Mouse (Mus musculus) layer of hippocampus, postnatal 36 days (tissue): ENCODE measurements at regions not wholly inside any gene's neighbourhood (a gene's known extent, or its start where the extent isn't known, plus 50 kb on each side); places are given as distances from the start of the nearest gene placed in this dataset.

Source experiments
- DNase-seq, 2 experiments: peaks; one replicate each; pipeline ENCODE4 v3.0.0; 2022

DNA sequence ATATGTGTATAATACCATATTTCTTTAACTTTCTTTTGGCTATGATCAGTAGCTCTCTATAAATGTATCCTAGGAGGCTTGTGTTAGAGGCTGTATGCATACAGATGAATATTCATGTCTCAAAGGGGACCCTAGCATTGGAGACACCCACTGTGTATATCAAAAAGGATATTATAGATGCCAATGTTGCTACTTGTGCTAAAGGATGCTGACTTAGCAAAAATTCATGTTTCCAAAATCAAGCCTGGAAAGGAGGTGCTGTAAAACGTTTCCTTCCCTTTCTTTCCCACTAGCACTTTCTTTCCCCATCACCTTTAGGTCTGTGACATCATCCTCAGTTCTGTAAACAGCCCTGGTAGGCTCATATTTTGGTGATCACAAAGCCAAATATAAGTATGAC is 519.4 kb downstream of the Rnf144a start:
- DNase-seq = no peak

DNA sequence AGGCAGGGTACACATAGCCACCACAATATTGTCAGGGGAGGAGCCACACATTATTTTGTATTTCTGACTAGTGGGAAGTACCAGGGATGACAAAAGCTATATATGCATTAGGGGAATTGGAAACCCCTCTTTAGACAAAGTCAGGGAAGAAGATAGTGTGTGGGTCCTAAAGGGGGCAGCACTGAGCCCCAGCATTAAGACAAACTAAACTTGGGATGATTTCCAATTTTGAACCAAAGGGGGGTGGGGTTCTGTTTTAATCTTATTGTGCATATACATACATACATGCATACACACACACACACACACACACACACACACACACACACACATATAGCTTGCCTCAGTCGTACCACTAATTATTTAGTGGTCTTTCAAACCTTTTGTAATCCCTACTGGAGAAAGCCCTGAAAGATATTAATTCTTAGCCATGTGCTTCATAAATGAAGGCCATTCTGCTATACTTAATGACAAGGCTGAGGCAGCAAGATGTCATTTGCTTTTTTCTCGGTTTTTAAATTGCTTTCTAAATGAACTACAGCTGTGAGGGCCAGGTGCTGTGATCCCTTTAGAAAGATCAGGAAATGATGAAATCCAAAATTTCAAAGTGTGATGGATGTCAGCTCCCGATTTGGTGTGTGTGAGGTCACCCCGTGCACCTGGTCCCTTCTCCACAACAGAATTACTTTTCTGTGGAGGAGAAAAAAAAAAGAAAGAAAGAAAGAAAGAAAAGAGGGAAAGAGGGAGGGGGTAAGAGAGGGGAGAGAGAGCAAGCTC is 523.5 kb downstream of the Rnf144a start:
- no peak for DNase-seq

DNA sequence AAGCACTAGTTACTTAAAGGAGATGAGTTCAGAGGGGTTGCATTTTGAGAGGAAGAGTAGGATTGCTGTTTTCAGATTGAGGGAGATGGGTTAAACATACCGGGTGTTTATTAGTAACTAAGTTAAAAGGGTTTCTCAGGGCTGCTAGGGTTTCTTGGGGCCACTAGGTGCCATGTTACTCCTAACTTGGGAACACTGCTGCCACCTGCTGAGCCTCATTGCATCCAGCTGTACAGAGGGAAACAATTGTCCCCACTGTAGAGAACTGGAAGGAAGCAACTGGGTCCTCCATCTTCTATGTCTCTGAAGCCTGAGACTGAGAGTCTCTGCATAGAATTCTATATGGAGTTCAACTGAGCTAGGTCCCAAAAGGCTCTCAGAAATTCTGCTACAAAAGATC is 524.3 kb downstream of the Rnf144a start:
- DNase-seq = no peak

DNA sequence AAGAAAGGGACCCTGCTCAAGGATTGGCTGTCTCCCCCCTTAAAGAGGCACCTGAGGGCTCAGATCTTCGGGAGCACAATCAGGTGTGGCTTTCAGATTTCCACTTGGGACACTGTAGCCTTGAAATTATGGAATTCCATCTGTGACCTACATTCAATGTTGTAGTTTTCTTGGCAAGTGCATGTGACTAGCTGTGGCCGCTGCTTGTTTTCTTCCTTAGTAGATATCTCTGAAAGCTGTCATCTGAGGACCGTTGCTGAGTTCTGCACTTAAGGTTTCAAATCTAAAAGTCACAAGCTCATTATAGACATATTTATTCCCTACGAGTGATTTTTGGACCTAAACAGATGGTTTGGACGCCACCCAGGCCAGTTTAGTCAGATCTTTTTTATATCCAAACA is 531.3 kb downstream of the Rnf144a start:
- peak in 1 of 2 experiments; percentile 41 for DNase-seq

DNA sequence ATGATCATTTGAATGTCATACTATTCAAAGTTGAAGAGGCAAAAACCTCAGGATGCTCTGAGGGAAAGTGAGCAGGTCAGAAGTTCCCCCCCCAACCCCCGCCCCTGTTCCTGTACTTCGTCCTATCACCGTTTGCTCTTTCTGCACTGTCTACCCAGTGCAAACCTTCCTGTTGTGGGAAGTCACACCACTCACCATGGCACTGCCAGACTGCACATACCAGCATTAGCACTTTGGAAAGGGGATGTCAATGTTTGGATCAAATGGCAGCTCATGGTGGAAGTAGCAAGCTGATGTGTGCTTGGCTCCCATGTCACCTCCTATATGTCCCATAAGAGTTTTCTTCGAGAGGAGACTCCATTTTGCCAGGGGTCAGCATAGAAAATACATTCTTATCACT is 543.2 kb downstream of the Rnf144a start:
- DNase-seq = no peak

DNA sequence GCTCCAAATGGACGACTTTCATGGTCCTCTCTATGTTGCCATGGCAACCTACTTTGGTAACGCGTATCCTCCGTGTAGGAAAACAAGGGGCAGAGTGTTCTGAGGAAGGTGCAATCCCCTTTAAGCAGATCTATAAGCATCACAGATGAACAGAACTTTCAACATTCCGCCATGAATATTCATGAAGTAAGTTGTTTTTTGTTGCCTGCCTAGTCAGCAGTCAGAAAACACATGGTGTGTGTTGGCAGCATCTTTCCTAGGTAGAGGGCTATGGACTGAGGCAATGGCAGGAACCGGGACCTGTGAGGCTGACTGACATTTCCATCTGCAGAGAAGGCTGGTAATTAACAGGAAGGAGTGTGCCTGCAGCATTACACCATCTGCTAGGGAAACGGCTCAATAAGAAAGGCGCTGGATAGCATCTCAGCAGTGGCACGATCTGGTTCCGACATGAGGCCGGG is 544.0 kb downstream of the Rnf144a start:
- peak; percentile 78 for DNase-seq

DNA sequence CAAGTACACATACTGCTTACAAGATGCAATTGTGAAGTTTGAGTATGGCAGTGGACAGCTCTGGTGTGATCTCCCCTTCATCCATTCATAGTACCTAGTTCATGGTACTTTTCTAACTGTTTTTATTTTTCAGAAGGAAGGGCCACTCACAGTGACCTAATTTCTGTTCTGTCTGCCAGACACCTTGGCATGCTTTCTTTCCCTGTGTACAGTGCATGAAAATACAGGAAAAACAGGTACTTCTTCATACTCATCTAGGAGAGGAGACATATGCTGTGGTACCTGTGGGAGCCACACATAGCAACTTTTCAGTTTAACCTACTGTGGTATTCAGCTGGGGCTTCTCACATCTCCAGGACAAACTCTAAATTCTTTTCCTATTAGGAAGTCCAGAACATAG is 545.2 kb downstream of the Rnf144a start:
- no peak for DNase-seq

DNA sequence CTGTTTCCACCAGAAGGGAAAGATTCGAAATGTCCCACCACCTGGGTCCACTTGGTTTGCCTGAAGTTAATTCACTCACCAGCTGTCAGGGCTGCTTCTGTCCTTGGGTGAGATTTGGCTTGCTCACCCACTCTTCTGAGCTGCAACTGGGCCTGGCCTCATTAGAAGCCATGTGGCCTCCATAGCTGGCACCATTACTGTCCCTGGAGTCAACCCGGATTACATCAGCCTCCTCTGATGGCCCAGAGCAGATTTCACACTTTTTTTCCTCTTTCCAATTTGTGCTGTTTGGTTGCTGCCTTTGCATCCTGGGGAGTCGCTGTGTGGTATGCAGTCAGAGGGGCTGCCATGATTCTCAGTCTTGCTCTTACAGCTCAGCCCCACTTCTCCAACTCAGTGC is 550.0 kb downstream of the Rnf144a start:
- no peak for DNase-seq

DNA sequence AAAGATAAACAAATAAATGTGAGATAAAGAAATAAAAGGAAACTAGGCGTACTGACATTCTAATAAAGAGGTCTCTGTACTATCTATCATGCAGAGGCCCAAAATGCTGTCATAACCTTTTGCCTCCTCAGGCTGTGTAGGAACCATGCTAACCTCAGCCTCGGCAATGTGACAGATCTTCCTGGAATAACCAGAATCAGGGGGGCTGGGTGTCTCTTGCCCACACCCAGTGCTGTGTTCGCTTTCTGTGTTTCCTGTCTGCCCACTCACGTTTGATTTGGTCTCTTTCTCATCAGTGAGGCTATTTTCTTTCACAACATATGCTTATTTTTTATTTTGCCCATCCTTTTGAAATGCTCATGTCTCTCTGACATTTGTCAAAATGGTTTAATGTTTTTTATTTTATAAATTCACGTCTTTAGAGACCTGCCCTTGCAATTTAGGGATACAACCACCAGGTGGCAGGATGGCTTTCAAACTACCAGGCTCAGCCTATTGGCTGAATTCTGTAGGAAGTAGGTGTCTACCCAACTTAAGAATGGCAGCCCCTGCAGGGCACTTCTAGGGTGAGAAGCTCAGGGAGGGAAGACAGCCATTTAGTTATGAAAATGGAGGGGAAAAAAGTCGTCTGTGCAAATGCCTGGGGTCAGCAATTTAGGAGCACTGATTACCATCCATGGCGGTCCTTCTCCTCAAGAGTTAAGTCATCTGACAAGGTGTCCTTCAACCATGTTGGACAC is 550.8 kb downstream of the Rnf144a start:
- DNase-seq = peak; percentile 32 to 46

DNA sequence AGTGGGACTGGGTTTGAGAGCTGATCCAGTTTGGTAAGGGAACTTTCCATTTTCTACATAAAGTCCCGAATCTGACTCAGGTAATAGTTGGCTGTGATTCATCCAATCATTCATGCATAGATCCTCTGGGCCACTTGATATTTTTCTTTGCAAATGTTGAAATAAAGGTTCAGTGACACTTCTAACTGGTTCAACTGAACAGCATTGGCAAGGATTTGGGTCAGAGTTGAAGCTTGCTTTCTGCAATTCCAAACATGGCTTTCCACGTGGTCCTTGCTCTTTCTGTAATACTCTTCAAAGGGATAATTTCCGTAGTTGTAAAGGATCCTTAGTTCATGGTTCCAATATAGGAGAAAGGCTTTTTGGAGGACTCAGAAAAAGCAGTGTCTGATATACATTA is 554.0 kb downstream of the Rnf144a start:
- no peak for DNase-seq

DNA sequence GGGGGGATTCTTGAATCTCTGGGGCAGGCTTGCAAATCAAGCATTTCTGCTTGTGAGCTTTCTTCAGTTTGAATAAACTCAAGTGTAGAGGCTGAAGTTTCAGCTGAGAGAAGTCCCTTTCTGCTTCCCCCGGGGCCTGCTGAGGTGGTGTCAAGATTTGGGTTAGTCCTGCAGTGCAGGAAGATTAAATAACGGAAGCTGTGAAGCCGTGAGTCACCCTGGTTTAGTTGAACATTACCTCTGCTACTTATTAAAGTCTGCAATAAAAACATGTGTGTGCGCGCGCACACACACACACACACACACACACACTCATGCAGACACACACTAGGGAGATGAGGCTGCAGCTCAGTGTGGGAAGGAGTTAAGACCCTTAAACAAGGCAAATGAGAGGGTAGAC is 556.7 kb downstream of the Rnf144a start:
- no peak for DNase-seq

DNA sequence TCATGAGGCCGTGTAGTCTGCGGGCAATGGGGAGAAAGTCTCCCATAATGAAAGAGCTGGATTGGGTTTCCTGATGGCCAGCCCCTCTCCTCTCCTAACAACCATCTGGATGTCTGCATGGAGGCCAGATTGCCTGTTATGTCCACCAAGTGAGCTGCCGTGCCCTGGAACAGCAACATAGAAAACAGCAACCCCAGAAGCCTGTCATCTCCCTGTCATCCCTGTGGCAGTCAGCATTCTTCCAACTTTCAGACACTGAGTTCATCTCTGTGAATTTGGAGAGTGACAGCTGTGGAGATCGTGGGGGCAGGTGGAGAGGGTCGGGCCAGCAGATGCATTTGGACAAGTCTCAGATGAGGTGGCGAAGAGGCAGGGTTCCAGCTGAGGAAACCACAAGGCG is 585.0 kb downstream of the Rnf144a start:
- no peak for DNase-seq

DNA sequence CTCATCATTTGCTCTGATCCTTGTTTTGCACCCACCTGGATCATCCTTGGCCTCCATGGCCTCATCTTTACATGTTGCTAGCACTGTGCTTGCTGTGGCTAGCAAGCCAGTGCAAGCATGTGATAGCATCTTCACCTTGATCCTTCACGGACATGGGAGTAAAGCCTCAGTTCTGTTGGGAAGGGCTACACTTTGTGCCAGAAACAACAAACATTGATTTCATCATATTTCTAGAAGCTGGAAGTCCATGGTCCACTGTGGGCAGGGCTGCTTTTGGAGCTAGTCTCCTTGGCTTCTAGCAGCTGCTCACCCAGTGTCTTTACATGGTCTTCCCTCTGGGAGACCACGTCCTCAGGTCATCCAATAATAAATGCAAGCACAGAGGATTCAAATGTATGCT is 587.1 kb downstream of the Rnf144a start:
- no peak for DNase-seq

DNA sequence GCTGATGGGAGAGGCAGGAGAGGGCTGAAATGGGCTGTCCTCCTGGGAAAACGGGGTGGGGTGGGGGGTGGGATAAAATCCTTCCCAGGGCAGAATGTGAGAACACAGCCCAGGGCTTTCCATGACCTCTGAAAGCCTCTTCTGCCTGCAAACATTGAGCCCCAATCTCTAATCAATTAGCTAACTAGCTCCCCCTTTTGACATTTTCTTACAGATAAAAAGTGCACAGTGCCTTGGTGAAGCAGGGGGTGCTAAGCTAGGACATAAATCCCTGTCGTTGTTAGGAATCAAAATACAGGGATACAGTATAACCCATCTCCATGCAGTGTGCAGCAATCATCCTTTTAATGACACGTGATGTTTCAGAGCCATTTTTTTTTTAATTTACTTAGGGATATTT is 588.1 kb downstream of the Rnf144a start:
- DNase-seq = no peak

DNA sequence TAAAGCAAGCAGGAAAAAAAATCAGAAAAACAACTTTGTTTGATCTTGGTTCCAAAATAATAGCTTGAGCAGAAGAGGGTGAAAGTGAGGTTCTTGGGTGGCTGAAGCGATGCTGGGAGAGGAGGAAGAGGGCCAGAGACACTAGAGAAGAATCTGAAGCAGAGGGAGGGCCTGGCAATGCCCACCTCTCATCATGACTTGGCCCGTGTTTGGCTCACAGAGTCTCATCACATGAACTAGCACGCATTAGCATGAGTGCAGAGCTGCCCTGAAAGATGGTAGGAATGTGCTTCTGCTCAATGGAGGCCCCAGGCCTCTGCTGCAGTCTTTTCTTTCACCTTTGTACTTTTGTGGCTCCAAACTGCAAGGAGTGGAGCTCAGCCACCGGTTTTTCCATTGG is 588.6 kb downstream of the Rnf144a start:
- no peak for DNase-seq

DNA sequence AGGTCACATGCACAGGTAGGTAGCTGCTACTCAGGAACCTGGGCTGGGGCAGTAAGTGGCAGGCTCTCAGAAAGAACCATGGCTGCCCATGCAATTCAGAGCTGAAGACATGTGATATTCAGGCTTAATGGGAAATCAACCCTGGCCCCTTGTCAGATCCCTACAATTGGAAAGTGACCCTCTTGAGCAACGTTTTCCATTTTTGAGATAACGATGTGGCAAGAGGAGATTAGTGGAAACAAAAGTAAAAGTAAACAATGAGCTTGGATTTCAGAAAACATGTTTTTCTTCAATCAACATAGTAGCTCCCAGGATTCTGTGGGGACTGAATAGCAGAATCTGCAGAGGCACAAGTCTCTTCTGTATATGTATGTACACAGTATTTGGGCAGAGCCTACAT is 598.8 kb downstream of the Rnf144a start:
- no peak for DNase-seq

DNA sequence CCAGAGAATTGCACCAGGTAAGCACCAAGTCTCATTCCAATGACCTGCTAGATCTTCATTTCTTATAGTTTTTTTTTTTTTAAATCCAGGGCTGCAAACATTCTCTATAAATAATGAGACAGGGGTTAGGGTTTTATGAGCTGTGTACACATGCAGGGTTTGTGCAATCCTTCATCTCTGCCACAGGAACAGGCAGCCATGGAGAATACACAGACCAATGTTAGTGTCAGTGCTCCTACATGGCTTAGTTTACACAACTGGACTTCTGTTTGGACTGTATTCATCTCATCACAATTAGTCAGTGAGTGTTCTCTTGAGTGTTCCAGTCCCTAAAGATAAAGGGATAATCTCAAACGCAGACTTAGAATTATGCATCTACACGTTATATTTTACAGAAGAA is 620.0 kb downstream of the Rnf144a start:
- DNase-seq = no peak

DNA sequence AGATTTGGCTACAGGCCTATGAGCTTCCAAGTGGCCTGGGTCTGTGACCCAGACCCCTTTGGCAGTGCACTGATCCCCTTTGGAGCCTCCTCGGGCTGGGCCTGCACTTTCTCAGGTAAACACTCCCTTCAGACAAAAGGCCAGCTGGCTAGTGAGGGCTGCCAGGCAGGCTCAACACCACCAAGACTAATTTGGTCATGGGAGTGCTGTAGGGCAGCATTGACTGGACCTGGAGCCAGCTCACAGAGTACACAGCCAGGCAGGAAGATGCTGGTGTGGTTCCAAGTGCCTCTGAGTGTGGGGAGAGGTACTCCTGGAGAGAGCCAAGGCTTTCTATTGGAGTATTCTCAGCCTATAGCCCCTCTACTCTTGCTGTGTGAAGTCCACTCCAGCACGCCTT is 620.5 kb downstream of the Rnf144a start:
- no peak for DNase-seq

DNA sequence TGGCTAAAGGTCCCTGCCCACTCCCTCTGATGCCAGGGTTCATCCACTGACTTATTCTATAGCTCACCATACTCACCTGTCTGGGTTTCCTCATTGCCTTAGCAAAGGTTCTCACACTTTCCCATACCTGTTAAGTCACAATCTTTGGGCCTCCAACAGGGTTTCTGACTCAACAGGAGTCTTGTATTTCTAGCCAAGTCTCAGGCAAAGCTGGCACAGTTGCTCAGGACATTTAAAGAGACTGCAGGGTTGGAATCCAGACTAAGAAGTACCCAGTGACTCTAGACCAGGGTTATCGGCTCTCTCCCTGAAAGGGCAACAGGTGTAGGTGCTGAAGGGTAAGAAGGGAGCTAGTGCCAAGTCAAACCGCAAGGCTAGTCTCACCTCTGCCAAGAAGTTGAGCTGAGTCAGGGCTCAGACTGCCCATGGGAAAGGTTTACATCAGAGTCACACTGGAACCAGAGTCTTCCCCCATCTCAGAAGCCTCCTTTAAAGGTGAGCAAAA is 622.4 kb downstream of the Rnf144a start:
- DNase-seq = no peak

DNA sequence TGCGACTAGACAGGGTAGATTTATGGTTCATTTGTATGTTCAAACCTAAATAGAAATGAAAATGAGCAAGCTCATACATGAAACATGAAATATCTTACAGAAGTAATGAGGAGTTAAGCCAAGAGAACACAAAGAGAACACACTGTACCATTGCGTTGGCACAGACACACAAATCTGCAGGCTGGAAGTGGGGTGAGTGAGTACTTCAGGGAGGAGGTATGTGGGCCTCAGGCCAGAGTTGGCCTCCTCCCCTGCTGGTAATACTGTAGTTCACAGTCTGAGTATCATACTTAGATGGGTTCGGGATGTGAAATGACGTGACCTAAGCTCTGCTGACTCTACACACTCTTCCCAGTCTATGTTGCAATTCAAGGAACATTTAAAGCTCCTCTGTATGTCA is 624.1 kb downstream of the Rnf144a start:
- no peak for DNase-seq

DNA sequence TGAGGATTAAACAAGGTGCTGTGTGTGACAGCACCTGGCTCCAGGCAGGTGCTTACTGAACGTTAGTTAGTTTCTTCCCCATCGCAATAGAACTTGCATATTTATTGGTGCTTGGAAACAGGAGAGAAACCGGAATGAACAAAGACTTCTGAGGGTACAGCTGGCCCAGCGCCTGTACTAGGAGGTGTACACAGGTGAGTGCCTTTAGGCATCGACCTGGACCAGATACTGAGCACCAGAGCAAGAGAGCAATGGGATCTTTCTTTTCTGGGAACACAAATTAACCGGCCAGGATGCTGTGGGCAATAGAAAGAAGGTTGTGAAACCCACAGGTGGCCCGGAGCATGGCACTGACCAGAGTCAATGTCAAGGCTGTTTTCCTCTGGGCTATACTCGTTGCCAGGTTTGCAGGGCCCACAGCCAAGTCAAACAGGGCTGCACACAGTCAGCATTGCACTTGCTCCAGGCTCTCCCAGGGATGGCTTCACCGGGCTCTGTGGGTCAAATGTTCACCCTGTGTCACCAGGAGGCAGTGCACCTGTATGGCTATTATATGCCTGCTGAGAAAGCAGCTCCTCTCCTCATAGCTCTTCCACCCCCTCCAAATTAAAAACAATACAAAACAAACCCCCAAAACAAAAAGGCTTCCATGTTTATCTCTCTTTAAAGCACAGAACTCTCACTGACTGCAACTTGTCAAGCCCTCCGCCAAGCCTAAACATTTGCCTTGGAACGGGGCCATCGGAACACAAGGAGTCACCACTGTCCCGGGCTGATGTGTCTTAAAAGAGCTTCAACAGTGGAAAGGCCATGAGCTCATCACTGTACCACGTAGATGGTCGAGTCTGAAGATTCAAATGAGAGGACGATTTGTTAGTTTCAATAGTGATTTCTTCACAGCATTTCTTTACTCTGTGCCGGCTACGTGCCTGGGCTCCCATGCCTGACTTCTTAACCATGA is 629.1 kb downstream of the Rnf144a start:
- no peak for DNase-seq

DNA sequence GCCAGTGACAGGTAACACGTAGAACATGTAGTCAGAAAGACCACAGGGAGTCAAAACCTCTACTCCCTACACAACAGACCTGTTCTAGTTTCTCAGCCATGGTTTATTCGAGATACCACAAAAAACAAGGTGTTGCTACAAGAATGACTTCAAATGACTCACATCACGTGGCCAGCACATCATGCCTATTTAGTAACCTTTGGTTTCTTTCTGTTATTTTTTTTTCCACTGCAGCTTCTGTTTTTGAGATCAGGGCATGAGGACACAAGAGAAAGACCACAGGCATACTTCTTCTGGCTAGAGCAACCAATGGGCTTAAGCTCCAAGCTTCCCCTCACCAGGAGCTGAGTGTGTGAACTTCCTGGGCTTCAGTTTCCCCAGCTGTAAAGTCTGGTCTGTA is 630.7 kb downstream of the Rnf144a start:
- DNase-seq = no peak
